Mouse (Mus musculus): ENCODE data around the gene Hsp90ab1.

GRCm38 (mm10) chr17:45565103-45565502 lies 8.0 kb downstream of the Hsp90ab1 start:
- TF ChIP-seq CTCF (IDR thresholded peaks at IDR 0.05; ENCODE audit: borderline replicate concordance, insufficient read depth, low read depth, low read length) (no peak), POLR2A (IDR thresholded peaks at IDR 0.05; ENCODE audit: borderline replicate concordance, insufficient read depth, low read length) (no peak)

All from cerebellum, adult 2 months (tissue).